Mouse (Mus musculus): ENCODE data around the gene Kank2.
A peak's percentile ranks its signal among the peaks of the same experiment; 100 is the strongest.
"Not testable (repeated sequence)": the region's sequence is repeated elsewhere in the genome, so short reads cannot be mapped to it uniquely, and the experiment has no call there.

Kank2 gene

DNA sequence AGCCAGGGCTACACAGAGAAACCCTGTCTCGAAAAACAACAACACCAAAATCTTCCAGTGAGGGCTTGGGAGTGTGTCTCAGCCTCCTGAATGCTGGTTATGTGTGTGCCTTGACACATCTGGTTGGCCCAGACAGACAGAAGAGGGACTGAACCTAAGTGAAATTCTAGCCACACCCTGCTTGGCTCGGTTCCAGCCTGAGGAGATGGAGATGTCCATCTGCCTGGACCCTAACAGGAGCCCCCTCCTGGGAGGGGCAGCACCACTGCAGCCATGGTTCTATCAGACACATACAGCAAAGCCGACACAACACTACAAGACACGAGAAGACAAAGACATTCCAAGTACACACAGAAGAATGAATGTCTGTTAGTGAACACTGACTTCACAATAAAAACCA, 19.6 kb upstream of the Kank2 start:
- peak; percentile 59 to 64 for DNase-seq

DNA sequence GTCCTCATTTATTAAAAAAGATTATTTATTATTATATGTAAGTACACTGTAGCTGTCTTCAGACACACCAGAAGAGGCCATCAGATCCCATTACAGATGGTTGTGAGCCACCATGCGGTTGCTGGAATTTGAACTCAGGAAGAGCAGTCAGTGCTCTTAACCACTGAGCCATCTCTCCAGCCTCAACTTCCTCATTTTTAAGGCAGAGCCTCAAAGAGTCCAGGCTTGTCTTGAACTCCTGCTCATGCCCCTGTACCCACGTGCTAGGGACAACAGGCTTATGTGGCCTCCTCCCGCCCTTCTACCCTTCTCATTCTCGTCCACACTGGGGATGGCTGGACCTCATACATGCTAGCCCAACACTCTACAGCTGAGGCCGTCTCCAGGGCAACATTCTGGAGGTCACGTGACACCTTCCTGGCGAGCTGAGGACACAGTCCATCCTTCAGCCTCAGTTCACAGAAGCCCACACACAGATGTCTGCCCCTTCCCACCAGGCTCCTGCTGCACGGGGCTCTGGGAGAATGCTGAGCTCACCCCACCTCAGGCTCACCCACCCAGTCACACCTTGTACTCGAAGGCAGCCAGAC, 18.3 kb upstream of the Kank2 start:
- no peak for DNase-seq

DNA sequence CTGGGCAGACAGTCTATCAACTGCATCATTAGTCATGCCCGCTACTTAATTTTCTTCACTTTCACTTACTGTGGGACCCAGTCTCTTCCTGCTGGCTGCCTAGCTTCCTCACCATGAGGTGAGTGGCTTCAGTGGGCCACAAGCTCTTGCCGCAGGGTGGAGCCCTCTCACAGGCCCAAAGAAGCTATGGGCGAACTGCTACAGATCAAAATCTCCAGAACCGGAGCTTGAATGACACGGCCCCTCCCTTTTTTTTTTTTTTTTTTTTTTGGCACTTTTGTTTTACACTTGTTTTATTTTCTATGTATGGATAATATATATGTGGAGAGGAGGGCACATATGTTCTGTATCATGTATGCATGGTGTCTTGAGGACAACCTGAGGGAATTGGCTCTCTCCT, 12.6 kb upstream of the Kank2 start:
- DNase-seq = no peak

DNA sequence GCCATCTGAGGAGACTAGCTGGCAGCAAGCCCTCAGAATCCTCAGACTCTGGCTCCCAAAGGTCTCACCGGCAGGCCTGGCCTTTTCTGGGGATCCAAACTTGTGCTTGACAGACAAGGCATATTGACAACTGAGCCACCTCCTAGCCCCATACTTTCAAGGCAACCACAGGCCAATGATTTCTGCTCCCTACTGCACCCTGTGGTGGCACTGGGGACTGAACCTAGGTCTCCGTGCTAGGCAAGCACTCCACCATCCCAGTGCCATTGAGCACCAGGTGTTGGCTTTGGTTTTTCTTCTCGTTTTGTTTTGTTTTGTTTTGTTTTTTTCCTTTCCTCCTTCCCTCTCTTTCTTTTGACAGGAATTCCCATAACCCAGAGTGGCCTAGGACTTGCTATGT, 10.0 kb upstream of the Kank2 start:
- DNase-seq = no peak

DNA sequence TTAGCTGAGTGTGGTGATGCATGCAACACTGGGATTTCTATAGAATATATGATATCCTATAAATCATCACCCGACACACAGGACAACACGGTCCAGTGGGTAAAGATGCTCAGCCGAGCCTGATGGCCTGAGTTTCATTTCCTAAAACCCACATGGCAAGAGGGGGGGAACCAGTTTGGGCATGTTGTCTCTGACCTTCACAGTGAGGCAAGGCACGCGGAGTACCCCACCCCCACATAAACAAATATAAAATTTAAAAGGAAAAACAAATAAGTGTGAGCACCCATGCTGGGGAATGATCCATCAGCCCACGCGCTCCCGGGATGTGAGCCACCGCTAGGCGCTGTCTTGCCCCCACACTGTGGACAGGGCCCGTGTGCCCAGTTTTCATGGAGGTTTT, 8.4 kb upstream of the Kank2 start:
- DNase-seq = no peak

DNA sequence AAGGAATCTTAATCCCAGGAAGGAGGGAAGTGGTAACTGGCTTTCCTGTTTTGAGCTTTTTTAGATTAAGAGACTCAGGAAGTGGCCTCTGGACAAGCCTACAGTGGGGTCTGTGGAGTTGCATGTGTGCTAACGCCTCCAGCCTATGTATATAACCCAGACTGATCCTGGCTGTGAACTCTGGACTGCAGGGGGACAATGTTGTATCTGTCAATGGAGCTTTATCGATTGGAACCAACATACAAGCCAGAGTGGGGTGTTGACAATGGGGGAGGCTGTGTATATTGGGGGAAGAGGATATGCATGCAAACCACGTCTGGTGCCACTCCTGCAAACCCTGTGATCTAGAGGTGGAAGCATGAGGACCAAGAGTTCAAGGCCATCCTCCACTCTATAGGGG, 7.8 kb upstream of the Kank2 start:
- DNase-seq = no peak

DNA sequence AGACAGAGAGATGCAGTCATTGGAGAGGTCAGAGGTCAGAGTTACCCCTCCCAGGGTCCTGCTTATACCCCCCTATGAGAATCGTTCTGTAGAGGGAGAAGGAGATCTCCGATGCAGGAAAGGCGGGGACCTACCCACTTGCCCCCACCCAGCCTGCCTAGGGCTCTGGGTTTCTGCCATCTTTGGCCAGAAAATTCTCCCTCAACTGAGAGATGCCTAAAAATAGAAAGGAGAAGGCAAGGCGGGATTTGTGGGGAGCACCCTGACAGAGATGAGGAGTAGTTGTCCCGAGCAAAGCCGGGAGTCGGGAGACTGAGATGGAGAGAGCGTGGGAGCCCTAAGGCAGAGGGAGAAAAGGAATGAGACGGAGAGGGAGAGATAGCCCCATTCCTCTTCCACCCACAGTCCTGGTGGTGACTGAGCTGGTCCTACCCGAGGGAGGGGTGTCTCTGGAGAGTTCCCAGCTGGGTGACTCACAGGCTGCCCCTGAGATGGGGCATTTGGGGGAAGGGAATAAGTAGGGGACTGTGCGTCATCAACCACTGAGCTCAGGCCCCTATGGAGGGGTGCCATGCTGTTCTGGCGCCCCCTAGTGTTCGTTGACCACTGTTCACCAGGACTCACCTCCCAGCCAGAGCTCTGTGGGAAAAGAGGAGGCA, 5.6 kb upstream of the Kank2 start:
- peak; percentile 91 to 92 for DNase-seq

DNA sequence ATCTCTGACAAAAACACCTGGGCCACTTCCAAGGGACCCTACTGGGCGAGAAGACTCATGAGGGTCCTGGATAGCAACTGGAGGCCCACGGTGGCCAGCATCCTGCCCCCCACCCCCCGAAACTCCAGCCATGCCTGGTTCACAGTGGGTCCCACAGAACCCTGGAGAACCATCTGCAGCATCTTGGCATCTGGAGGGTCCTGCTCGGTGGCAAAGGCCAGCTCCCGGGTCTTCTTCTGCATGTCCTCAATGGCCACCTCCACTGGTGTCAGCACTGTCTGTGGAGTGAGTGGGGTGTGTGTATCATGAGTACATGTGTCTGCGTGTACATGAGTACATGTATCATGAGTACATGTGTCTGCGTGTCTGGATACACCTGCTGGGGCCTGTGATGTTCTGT, 3.0 kb upstream of the Kank2 start:
- no peak for DNase-seq

DNA sequence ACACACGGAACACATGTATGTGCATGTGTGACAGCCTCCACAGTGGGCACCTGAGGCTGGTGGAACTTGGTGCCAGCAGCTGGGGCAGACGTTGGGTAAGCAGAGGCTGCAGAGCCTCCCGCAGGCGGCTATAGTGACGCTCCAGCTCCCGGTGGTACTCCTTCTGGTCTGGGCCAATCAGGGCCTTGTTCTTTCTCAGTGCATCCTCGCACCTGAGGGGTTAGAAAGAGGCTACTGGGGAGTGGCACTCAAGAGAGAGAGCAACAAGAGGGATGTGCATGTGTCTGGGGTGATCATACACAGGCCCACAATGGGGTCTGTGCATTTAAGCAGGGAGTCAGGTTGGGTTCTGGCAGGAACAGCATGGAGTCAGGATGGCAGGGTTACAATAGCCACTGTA, 2.6 kb upstream of the Kank2 start:
- no peak for DNase-seq

DNA sequence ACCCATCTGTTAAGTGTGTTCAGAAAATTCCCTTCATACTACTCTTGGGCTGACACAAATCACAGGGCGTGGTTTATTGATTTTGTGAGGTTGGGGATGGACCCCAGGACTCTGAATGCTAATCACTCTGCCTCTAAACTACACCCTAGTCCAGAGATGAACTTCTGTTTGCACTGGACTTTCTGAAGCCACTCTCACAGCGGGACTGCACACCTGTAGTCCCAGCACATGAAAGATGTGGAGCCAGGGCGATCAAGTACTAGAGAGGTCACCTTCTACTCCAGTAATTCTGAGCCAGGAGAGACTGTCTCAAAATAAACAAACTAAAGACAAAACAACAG, 436 bp upstream of the Kank2 start:
- DNase-seq = no peak

DNA sequence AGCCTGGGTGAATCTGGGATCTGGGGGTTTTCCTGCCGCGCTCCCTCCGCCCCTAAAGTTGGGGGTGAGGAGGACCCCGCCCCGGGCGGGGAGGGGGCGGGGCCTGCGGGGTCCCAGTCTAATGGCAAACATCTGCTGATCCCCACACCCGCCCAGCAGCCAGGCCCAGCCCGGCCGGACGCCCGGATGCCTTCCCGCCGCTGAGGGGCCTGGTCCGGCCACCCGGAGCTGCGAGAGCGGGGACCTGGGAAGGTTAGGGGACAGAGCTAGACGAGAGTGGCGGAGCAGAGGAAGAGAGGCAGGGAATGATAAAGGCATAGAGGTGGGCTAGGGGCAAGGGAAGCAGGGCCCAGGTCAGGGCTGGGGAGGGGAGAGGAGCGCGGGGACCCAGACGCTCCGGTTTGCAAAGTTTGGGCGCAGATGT, 611 bp downstream of the Kank2 start:
- peak; percentile 41 to 48 for DNase-seq

DNA sequence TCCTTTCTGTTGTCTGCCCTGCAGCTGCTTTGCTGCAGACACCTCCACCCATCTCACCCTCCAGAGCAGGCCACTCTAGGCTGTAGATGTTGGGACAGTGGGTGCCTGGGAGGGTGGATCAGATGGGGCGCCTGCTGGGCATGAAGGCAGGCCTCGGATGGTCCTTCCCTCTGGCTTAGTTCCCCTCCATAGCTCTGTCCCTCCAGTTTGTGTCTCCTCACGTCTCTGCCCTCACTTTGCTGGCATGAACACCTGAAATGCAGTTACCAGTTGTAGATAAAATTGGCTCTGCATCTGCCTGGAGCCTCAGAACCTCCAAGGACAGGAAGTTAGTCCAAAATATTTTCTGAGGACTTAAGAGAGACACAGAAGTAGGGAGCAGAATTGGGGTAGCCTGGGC, 1.6 kb downstream of the Kank2 start:
- no peak for DNase-seq

DNA sequence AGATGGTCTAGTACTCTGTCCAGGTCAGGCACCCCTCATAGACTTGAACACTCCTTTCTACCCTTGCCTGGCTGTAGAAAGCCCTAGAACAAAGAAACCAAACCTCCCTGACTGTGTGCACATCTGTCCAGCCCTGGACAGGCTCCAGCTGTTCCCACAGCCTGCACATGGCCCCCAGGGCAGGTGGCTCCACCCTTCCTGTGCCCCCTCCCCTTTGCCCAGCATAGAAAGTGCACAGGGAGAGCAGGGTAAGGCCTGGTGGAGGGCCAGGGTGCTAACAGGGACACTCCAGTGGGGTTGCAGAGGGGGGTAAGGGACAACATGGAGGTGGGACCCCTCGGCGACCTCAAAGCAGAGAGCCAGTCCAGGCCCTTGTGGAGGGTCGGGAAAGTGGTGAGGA, 2.3 kb downstream of the Kank2 start:
- DNase-seq = peak; percentile 24 to 27

DNA sequence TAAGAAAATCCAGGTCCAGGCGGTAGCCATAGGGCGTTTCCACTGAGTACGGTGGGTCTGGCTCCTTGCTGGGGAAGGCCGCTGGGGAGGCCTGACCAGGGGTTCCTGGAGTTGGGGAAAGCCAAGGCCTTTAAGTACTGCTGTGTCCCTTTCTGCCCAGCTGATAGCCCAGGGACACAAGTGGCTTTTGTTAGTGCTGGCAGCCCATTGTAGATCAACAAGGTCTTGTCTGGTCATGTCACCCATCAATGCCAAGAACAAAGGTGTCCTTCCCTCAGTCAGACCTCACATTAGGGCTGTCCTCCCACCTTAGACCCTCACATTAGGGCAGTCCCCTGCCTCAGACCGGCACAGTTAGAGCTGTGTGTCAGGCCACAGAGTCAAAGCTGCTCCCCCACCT, 3.0 kb downstream of the Kank2 start:
- DNase-seq = peak in 1 of 2 experiments; percentile 17

DNA sequence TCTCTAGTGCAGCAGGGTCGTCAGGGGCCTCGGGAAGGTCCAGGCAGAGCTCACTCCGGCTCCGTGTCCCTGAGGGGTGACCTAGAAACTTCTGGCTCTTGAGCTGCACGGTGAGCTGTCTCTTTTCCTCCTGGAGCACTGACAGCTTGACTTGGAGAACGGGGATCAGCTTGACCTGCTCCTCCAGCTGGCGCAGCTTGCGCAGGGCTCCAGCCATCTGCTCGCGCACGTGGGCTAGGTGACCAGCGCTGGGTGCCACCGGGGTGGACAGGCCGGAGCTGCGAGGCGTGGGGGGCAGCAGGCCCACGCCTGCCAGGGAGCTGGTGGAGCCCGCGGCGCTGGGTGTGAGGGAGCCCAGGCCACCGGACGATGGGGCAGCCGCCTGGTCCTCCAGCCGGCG, 3.6 kb downstream of the Kank2 start:
- peak; percentile 62 to 65 for DNase-seq

DNA sequence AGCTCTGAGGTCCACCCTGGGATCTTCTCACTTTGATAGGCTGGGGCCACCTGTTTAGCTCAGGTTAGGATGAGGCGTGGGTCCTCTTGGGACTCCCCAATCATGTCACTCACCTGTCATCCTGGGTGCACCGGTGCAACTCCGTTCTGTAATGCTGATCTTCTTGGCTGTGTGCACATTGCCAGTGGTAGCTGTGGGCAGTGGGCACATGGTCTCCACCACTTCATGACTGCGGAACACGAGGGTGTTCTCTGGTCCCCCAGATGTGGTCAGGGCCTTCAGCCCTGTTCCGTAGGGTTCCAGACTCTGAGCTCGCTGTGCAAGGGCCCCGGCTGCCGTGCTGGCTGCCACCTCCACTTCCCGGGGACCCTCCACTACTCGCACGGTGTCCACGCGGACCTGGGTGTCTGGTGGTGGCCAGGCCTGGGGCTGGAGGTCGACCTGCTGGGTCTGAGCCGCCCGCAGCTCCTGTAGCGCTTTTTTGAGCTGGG, 4.2 kb downstream of the Kank2 start:
- DNase-seq = peak in 1 of 2 experiments; percentile 21

DNA sequence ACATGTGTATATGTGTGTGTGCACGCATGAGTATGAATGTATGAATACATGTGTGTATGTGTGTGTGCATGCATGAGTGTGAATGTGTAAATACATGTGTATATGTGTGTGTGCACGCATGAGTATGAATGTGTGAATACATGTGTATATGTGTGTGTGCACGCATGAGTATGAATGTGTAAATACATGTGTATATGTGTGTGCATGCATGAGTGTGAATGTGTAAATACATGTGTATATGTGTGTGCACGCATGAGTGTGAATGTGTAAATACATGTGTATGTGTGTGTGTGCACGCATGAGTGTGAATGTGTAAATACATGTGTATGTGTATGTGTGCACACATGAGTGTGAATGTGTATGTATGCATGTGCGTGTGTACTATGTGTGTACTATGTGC, 5.0 kb downstream of the Kank2 start:
- DNase-seq = not testable (repeated sequence)

DNA sequence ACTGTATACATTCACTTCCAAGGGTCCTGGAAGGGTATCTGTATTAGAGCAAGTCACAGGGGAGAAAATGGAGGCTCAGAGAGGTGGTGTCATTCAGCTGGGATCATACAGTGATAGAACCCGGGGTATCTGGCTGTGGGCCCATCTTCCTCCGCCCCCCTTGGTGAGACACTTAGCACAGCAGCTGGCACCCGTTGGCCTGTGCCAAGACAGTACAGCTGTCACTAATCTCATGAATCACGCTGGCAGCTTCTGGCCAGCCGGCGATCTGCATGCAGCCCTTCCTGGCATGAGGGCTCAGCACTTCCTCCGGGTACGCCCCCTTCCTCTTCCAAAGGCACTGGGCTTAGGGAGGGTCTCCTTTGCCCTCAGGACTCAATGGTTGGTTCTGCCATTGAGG, 5.9 kb downstream of the Kank2 start:
- DNase-seq = peak; percentile 86 to 88

DNA sequence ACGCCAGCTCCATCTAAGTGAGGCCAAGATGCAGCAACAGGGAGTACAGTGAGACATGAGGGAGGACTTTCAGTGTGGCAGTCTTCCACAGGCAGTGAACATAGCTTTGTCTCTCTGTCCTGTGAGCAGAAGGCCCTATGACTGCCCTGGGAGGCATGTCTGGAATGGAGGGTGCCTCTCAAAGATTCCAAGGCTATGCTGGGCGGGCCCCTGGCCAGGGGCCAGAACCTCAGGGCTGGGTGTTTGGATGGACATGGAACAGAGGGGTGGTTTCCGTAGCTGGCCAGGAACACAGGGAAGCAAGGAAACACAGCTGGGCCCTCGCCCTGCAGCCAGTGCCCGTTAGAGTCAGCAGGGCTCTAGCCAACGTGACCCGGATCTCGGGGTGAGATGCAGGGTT, 6.7 kb downstream of the Kank2 start:
- DNase-seq = peak; percentile 53 to 56

DNA sequence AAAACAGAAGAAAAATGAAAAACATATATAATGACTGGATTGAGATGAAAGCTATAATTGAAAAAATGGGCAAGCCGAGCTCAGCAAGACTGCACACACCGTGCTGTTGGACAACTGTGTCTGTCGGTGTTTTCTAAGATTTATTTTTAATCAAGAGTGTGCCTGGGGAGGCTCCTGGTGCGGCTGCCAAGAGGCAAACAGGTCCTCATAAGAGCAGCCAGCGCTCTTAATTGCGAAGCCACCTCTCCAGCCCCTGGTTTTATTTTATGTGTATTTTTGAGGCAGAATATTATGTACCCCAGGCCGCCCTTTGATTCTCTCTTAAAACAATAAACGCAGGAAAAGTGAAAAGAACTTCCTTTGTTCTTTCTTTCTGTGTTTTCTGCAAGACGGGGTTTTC, 10.3 kb downstream of the Kank2 start:
- no peak for DNase-seq

DNA sequence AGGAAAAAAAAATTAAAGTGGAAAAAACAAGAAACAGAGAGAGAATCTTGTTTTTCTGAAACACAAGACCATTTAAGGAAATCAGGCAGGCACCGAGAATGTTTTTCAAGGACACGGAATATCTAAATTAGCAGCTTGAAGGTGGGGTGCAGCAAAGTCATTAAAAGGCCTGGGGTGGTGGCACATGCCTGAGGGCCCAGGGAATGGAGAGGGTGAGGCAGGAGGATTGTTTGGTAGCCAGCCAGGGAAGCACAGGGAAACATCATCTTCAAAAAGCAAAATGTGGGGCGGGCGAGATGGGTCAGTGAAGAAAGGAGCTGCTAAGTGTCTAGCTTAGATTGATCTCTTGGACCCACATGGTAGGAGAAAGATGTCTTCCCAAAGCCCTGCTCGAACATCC, 10.9 kb downstream of the Kank2 start:
- no peak for DNase-seq

DNA sequence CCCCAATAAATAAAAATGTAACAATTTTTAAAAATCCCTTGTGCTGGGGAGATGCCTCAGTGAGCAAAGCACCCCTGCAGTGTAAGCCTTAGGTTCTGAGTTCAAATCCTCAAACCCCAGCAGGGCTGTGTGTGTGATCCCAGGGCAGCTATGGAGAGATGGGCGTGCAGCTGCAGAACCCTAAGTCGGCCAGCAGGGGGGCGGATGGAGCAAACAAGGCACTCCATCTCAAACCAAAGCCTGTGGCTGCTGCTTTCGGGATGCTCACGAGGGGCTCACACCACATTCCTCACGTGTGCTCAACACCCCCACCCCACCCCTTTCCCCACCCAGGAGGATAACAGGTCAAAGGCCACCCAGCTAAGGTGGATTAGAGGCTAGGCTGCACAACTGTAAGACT, 11.6 kb downstream of the Kank2 start:
- peak; percentile 80 to 81 for DNase-seq

DNA sequence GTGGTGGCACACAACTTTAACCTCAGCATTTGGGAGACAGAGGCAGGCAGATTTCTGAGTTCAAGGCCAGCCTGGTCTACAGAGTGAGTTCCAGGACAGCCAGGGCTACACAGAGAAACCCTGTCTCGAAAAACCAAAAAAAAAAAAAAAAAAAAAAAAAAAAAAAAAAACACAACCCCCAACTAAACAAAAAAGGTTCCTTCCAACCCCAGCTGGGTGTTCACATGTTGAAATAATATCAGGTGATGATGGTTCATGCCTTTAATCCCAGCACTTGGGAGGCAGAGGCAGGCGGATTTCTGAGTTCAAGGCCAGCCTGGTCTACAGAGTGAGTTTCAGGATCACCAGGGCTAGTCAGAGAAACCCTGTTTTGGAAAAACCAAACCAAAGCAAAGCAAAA, 12.2 kb downstream of the Kank2 start:
- not testable (repeated sequence) for DNase-seq

DNA sequence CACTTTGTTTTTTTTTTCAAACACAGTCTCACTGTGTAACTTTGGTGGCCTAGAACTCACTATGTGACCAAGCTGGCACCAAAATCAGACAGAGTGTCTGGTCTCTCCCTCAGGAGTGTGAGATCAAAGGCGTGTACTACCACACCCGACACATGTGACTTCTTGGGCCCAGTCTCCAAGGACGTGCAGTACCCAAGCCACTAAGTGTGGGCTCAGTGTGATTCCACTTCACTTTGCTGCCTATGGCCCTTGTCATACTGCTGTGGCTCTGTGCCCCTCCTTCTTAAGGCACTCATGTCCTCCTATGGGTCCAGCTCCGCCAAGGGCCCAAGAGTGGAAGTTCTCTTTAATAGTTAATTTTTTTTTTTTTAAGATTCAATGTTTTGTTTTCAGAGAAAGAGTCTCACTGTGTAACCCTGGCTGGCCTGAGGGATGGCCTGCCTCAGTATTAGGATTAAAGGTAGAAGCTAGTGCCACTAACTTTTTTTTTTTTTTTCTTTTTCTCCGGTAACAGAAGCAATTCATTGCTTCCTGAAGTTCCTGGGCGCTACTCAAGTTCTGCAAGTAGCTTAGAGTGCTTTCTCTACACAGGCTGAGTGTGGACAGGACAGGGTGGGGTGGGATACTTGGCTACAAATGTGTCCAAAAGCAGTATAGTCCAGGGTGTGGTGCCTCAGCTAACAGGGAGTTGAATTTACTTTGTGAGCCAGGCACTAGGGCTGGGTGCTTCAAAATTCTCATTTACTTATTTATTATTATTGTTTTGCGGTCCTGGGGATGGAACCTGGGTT, 13.8 kb downstream of the Kank2 start:
- DNase-seq = no peak
